ENCODE assay signal across 33 mouse cellular contexts in the genomic region with DNA sequence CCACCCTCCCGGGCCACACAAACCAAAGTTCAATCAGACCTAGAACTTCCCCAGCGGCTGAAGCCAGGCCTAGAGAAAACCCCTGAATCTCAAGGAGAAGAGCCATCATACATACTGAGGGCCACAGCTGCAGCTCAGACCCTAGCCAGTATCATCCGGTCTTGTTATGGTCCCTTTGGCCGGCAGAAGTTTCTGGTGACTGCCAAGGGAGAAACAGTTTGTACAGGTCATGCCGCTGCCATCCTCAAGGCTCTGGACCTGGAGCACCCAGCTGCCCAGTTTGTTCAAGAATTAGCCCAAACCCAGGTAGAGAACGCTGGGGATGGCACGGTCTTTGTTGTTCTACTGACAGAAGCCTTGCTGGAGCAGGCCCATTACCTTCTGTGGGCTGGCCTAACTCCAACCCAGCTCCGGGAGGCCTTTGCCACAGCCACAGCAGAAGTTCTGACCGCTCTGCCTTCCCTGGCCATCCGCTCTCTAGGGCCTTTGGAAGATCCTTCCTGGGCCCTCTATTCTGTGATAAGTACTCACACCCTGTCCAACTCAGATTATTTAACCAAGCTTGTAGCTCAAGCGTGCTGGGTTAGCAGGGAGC. TPM values are rescaled to one million over a fixed set of nuclear protein-coding genes. Genes with fewer than 3 reads are reported as not detected.
"Had no signal": no experiment of that assay in that cellular context is flagged by ENCODE, and none has a peak within 500 bp of the region (broad histone marks: within the 10 kb centered on the region; RNA-seq: fewer than 3 reads in every experiment).

No protein-coding gene starts in this region.

- H3K4me3 ChIP-seq: gastrocnemius, adult 2 months; heart, adult 2 months; heart, embryonic 13.5 days; heart, embryonic 15.5 days; hindbrain, embryonic 10.5 days; hindbrain, embryonic 12.5 days; layer of hippocampus, adult 2 months; left cerebral cortex, adult 2 months; limb, embryonic 13.5 days; limb, embryonic 15.5 days; liver, embryonic 12.5 days had no signal

- H3K9me3 ChIP-seq: heart, embryonic 13.5 days; heart, embryonic 15.5 days; hindbrain, embryonic 10.5 days; hindbrain, embryonic 12.5 days; limb, embryonic 13.5 days; limb, embryonic 15.5 days; liver, embryonic 12.5 days had no signal

- H3K36me3 ChIP-seq: heart, embryonic 13.5 days; heart, embryonic 15.5 days; hindbrain, embryonic 10.5 days; hindbrain, embryonic 12.5 days; limb, embryonic 13.5 days; limb, embryonic 15.5 days; liver, embryonic 12.5 days had no signal

- DNase-seq: gastrocnemius, adult 2 months; gastrocnemius, postnatal 10 days; gastrocnemius, postnatal 25 days; heart, adult 2 months; heart, postnatal 4 days; kidney, adult 18-20 months; kidney, adult 8-10 months; kidney, postnatal 10 days; kidney, postnatal 25 days; kidney, postnatal 4 days; left cerebral cortex, postnatal 4 days had no signal

- H3K27me3 ChIP-seq: heart, embryonic 13.5 days; heart, embryonic 15.5 days; hindbrain, embryonic 12.5 days; limb, embryonic 13.5 days; limb, embryonic 15.5 days; liver, embryonic 12.5 days had no signal

- H3K27ac ChIP-seq: gastrocnemius, adult 2 months; heart, adult 2 months; heart, embryonic 13.5 days; heart, embryonic 15.5 days; hindbrain, embryonic 10.5 days; hindbrain, embryonic 12.5 days; hindbrain, embryonic 14.5 days; layer of hippocampus, adult 2 months; left cerebral cortex, adult 2 months; limb, embryonic 13.5 days; limb, embryonic 15.5 days; liver, embryonic 12.5 days; liver, embryonic 14.5 days had no signal

- ATAC-seq: hindbrain, embryonic 16.5 days; inflammation-experienced regulatory T-cells, adult 6 months; intestine, embryonic 16.5 days; liver, embryonic 12.5 days had no signal

- H3K9ac ChIP-seq: heart, embryonic 13.5 days; heart, embryonic 15.5 days; hindbrain, embryonic 12.5 days; hindbrain, embryonic 14.5 days; limb, embryonic 13.5 days; limb, embryonic 15.5 days; liver, embryonic 12.5 days; liver, embryonic 14.5 days had no signal

- H3K4me2 ChIP-seq: heart, embryonic 13.5 days; heart, embryonic 15.5 days; hindbrain, embryonic 12.5 days; hindbrain, embryonic 14.5 days; limb, embryonic 13.5 days; limb, embryonic 15.5 days; liver, embryonic 12.5 days had no signal

- H3K4me1 ChIP-seq: heart, embryonic 13.5 days; heart, embryonic 15.5 days; hindbrain, embryonic 10.5 days; hindbrain, embryonic 12.5 days; limb, embryonic 13.5 days; limb, embryonic 15.5 days; liver, embryonic 12.5 days had no signal

RNA-seq across cellular contexts. Expression of a gene that starts 0.5 kb away (rescaled TPM):
- total RNA-seq: gastrocnemius, postnatal 10 days; gastrocnemius, postnatal 4 days; granulocyte monocyte progenitor cell, adult 5-6 weeks; heart, postnatal 4 days; left cerebral cortex, postnatal 4 days; liver, adult 2 months had no signal
- polyA plus RNA-seq: heart, embryonic 13.5 days; heart, embryonic 15.5 days; heart, postnatal 0 days; hindbrain, embryonic 10.5 days; hindbrain, embryonic 14.5 days; intestine, embryonic 16.5 days; kidney, embryonic 14.5 days; kidney, embryonic 16.5 days; limb, embryonic 11.5 days; limb, embryonic 15.5 days; liver, adult 2 months; liver, embryonic 14.5 days; liver, embryonic 16.5 days had no signal
